Mouse (Mus musculus) heart, adult 10 weeks (tissue): ENCODE data around the gene Cspg5. TPM values are rescaled to one million over a fixed set of nuclear protein-coding genes. Genes with fewer than 3 reads are reported as not detected.

Experiments
- polyA plus RNA-seq: library from polyadenylated mRNA; stranded (reverse); fragments of 350-450 nt; fragmentation: Illumina TruSeq; extraction: RNeasy Lipid Tissue Mini Kit (QIAGEN cat#74804); gene quantifications from one replicate; pipeline ENCODE4 v1.2.3, GENCODE M21; 2014; ENCODE audit warnings: low read depth, low replicate concordance

The Cspg5 gene
- 0.10 TPM for polyA plus RNA-seq

DNA sequence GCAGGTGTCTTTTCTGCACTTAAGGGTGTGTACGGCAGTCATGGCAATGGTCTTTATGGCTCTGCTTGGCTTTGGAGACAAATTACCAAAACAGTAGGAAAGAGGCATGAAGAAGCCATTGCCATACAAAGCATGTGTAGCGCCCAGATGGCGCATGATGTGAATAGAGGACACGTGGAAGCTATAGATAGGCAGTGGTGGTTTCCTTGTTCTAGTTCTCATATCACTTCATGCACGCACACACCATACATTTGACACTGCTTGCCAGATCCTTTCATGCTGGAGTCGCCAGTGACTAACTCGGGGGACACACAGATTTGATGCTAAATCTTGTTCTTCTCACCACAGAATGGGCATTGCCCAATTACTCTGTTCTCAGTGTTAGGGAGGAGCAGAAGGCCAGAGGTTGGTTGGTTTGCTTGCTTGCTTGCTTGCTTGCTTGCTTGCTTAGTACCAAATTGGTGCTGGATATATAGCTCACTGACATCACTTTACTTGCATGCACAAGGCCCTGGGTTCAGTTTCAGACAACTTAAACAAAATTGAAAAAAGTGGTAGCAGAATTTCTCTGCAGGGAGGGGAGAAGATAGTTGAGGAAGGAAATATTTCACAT, at the start of gene Cspg5:
Gene Cspg5 (plus strand): TSS at position 563 of the 613 bp plus-strand sequence.

DNA sequence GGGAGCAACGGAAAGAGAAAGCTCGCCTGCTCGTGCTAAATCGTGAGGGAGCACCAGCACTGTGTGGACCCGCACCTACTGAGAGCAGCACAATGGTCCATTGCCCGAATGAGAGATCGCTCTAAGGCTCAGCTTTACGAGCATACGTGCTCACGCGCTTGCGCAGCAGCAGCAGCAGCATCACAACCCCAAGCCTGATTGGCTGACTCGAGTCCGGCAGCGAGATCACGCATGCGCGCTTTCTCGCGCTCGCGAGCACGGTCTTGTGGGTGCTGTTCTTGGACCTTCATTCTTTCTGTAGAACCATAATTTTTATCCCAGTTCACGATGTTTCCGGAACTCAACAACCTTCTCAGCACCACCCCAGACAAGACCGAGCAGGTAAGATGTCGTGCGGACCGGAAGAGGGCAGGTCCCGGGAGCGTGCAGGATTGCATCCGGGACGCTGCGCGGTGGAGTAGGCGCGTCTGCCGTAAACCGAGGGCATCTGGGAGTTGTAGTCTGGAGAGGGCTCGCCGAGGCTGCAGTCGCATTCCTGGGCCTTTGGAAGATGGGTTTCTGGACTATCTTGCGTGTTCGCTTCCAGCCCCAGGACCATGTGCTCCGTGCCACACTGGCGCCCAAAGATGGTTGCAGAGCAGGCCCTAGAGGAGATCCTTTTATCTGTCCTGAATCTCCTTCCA, 61.5 kb downstream of the Cspg5 start, which contains the start of gene Elp6:
Gene Elp6 (plus strand): TSS at position 205 of the 683 bp plus-strand sequence.

Other genes with a start within 250 kb of the Cspg5 start
- 16.8 TPM for gene Smarcc1, start 126.1 kb upstream of the Cspg5 start, polyA plus RNA-seq
- 41.1 TPM for gene Dhx30, start 126.0 kb upstream of the Cspg5 start, polyA plus RNA-seq
- gene Elp6, start 61.4 kb downstream of the Cspg5 start, polyA plus RNA-seq: 3.3 TPM
- 18.4 TPM for gene Scap, start 89.5 kb downstream of the Cspg5 start, polyA plus RNA-seq
- gene Ptpn23, start 164.4 kb downstream of the Cspg5 start, polyA plus RNA-seq: 14.3 TPM
- not detected for gene Ngp, start 176.0 kb downstream of the Cspg5 start, polyA plus RNA-seq
- gene Klhl18, start 232.9 kb downstream of the Cspg5 start, polyA plus RNA-seq: 11.0 TPM
- 0.26 TPM for gene Kif9, start 233.2 kb downstream of the Cspg5 start, polyA plus RNA-seq